Mouse (Mus musculus) yolk sac, embryonic 10.5 days (tissue): ENCODE results near the gene Cdk5r1.

ENCODE experiments used
- DNase-seq: peaks from one replicate; pipeline ENCODE4 v3.0.0-alpha.2; 2017; ENCODE audit warnings: low spot score

Cdk5r1 gene

GRCm38 (mm10) chr11:80504519-80505385, 27.9 kb downstream of the Cdk5r1 start:
- DNase-seq, result no peak

GRCm38 (mm10) chr11:80505581-80505980, 28.8 kb downstream of the Cdk5r1 start:
- no peak for DNase-seq

GRCm38 (mm10) chr11:80506483-80506882, 29.7 kb downstream of the Cdk5r1 start:
- no peak for DNase-seq

- DNase-seq, result no peak
Measured at GRCm38 (mm10) chr11:80507791-80508190, 31.0 kb downstream of the Cdk5r1 start.

GRCm38 (mm10) chr11:80508361-80509175, 31.7 kb downstream of the Cdk5r1 start:
- no peak for DNase-seq

GRCm38 (mm10) chr11:80509176-80509506, 32.3 kb downstream of the Cdk5r1 start:
- DNase-seq, result no peak

GRCm38 (mm10) chr11:80510124-80510523, 33.3 kb downstream of the Cdk5r1 start:
- no peak for DNase-seq

GRCm38 (mm10) chr11:80512313-80513056, 35.7 kb downstream of the Cdk5r1 start:
- no peak for DNase-seq

GRCm38 (mm10) chr11:80513796-80514195, 37.0 kb downstream of the Cdk5r1 start:
- no peak for DNase-seq

GRCm38 (mm10) chr11:80515346-80515745, 38.5 kb downstream of the Cdk5r1 start:
- no peak for DNase-seq

- no peak for DNase-seq
Measured at GRCm38 (mm10) chr11:80515895-80516294, 39.1 kb downstream of the Cdk5r1 start.

GRCm38 (mm10) chr11:80518421-80519367, 41.9 kb downstream of the Cdk5r1 start:
- no peak for DNase-seq

GRCm38 (mm10) chr11:80521148-80521547, 44.3 kb downstream of the Cdk5r1 start:
- DNase-seq, result no peak

- DNase-seq, result no peak
Measured at GRCm38 (mm10) chr11:80522852-80523251, 46.0 kb downstream of the Cdk5r1 start.

- DNase-seq, result no peak
Measured at GRCm38 (mm10) chr11:80523410-80523809, 46.6 kb downstream of the Cdk5r1 start.

- DNase-seq, result no peak
Measured at GRCm38 (mm10) chr11:80524213-80524612, 47.4 kb downstream of the Cdk5r1 start.

GRCm38 (mm10) chr11:80527697-80528096, 50.9 kb downstream of the Cdk5r1 start:
- no peak for DNase-seq

GRCm38 (mm10) chr11:80529149-80529548, 52.3 kb downstream of the Cdk5r1 start:
- no peak for DNase-seq
